Comparison of ENCODE assay signal across 8 mouse cellular contexts in the genomic region with DNA sequence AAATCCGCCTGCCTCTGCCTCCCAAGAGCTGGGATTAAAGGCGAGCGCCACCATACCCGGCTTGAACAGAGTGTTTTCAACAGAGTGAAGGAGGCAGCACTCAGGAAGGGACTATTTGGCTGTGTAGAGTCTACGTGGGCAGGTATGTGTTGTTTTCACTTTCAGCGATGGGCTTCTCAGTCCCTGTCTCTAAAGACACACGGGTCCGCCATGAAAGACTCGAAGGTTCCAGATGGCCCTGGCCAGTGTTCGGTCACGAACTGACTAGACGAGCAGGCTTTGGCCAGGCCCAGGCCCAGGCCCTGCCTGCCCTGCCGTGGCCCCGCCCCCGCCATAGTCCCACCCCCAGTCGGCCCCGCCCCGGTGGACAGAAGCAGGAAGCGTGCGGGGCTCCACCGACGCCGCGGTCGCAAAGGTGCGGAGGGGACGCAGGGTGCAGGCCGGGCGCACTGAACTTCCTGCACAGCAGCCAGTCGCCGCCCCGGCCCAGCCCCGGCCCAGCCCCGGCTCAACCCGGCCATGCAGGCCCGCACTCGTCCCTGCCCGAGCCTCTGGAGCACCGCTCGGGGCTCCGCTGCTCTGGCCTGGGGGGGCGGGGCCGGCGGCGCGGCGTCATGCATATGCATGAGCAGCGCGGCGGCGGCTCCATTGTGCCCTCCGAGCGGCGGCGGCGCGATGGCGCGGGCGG. TPM values are rescaled to one million over a fixed set of nuclear protein-coding genes. Genes with fewer than 3 reads are reported as not detected.
DNase-seq lines count a peak whose midpoint lies in the region; ATAC-seq and TF ChIP-seq lines count a peak whose summit lies in the region.

A gene (plus strand): TSS at position 349 of the 688 bp plus-strand sequence.

- ATAC-seq in heart, embryonic 14.5 days (ENCODE audit: insufficient number of reproducible peaks, insufficient read depth, low FRiP score, low read depth), result peak; percentile 97
- peak; percentile 99 for ATAC-seq in liver, embryonic 14.5 days (ENCODE audit: insufficient read depth)
- ATAC-seq in neural tube, embryonic 11.5 days (ENCODE audit: insufficient read depth, low FRiP score, low TSS enrichment), result peak; percentile 99
- ATAC-seq in stomach, postnatal 0 days (ENCODE audit: low FRiP score, low TSS enrichment), result peak; percentile 98

- no peaks in the 10 kb centered on the region for H3K27me3 ChIP-seq in heart, embryonic 14.5 days (ENCODE audit: control insufficient read depth, insufficient read depth, low read length)
- no peaks in the 10 kb centered on the region for H3K27me3 ChIP-seq in liver, embryonic 14.5 days (ENCODE audit: control insufficient read depth, insufficient read depth, low read length)
- no peaks in the 10 kb centered on the region for H3K27me3 ChIP-seq in neural tube, embryonic 11.5 days (ENCODE audit: control insufficient read depth, insufficient read depth, low read length)
- no peaks in the 10 kb centered on the region for H3K27me3 ChIP-seq in stomach, postnatal 0 days (ENCODE audit: control insufficient read depth, insufficient read depth, low read length)

- peak within 1 kb of the TSS; percentile 80 for H3K4me3 ChIP-seq in brown adipose tissue, adult 24 weeks (ENCODE audit: insufficient read depth, low read depth, low read length)
- peak within 1 kb of the TSS; percentile 76 to 87 for H3K4me3 ChIP-seq in heart, embryonic 14.5 days (ENCODE audit: control insufficient read depth in 1 of 2, insufficient read depth in 1 of 2, low read depth in 1 of 2, low read length in 2 of 2)
- H3K4me3 ChIP-seq in liver, embryonic 14.5 days (ENCODE audit: insufficient read depth in 1 of 2, low read depth in 2 of 2, low read length in 2 of 2), result peak within 1 kb of the TSS; percentile 68 to 82
- H3K4me3 ChIP-seq in neural tube, embryonic 11.5 days (ENCODE audit: low read depth, low read length), result peak within 1 kb of the TSS; percentile 97
- peak within 1 kb of the TSS; percentile 75 for H3K4me3 ChIP-seq in stomach, postnatal 0 days (ENCODE audit: low read depth, low read length)

- peaks cover 7% of the 10 kb centered on the region; the same call in 1 of the 2 replicates for H3K36me3 ChIP-seq in heart, embryonic 14.5 days (ENCODE audit: control insufficient read depth, insufficient read depth, low read length)
- no peaks in the 10 kb centered on the region for H3K36me3 ChIP-seq in liver, embryonic 14.5 days (replicated peaks; ENCODE audit: control insufficient read depth, insufficient read depth, low read depth)
- peaks cover 3% of the 10 kb centered on the region; the same call in 1 of the 2 replicates for H3K36me3 ChIP-seq in neural tube, embryonic 11.5 days (ENCODE audit: control insufficient read depth, insufficient read depth, low read length)
- H3K36me3 ChIP-seq in stomach, postnatal 0 days (ENCODE audit: control insufficient read depth, insufficient read depth, low read length), result no peaks in the 10 kb centered on the region

- no peaks in the 10 kb centered on the region for H3K9me3 ChIP-seq in heart, embryonic 14.5 days (ENCODE audit: control insufficient read depth, low read length)
- H3K9me3 ChIP-seq in liver, embryonic 14.5 days (ENCODE audit: control insufficient read depth, low read length), result no peaks in the 10 kb centered on the region
- no peaks in the 10 kb centered on the region for H3K9me3 ChIP-seq in neural tube, embryonic 11.5 days (ENCODE audit: control insufficient read depth, low read length)
- H3K9me3 ChIP-seq in stomach, postnatal 0 days (ENCODE audit: control insufficient read depth, low read length), result no peaks in the 10 kb centered on the region

- H3K9ac ChIP-seq in heart, embryonic 14.5 days (ENCODE audit: low read length), result peak within 1 kb of the TSS; percentile 93
- H3K9ac ChIP-seq in liver, embryonic 14.5 days (replicated peaks), result peak within 1 kb of the TSS; percentile 73
- peak within 1 kb of the TSS; percentile 97 for H3K9ac ChIP-seq in neural tube, embryonic 11.5 days (ENCODE audit: low read length)
- peak within 1 kb of the TSS; percentile 89 for H3K9ac ChIP-seq in stomach, postnatal 0 days (ENCODE audit: low read length)

- DNase-seq in CD4-positive, CD25-positive, alpha-beta regulatory T cell, adult 2 months (ENCODE audit: low read depth, low spot score), result peak; percentile 97
- DNase-seq in fibroblast of lung, adult 2 months (ENCODE audit: low read depth), result peak; percentile 73
- DNase-seq in kidney, postnatal 25 days, result peak; percentile 97 to 98
- DNase-seq in liver, embryonic 14.5 days (ENCODE audit: low read depth in 3 of 3, low spot score in 3 of 3), result peak; percentile 79 to 83 (median 81)
- peak; percentile 95 for DNase-seq in neural tube, embryonic 11.5 days (ENCODE audit: low spot score)
- DNase-seq in stomach, postnatal 0 days (ENCODE audit: low spot score), result peak; percentile 96

- no peak for TF ChIP-seq EP300 in liver, embryonic 14.5 days (IDR thresholded peaks at IDR 0.05; ENCODE audit: low read depth)
- TF ChIP-seq EP300 in stomach, postnatal 0 days (optimal IDR thresholded peaks at IDR 0.05), result no peak

- 7% methylated on average over 49 of the region's 60 CpGs for WGBS in heart, embryonic 14.5 days
- 4% methylated on average over 47 of the region's 60 CpGs for WGBS in liver, embryonic 14.5 days (ENCODE audit: insufficient replicate concordance)
- WGBS in neural tube, embryonic 11.5 days, result 8% methylated on average over 55 of the region's 60 CpGs
- WGBS in stomach, postnatal 0 days, result 7% methylated on average over 37 of the region's 60 CpGs

- no peak for TF ChIP-seq CTCF in liver, embryonic 14.5 days (IDR thresholded peaks at IDR 0.05; ENCODE audit: low read depth)
- TF ChIP-seq CTCF in stomach, postnatal 0 days (IDR thresholded peaks at IDR 0.05; ENCODE audit: low read depth), result no peak

- peaks cover 11% of the 10 kb centered on the region for H3K4me1 ChIP-seq in brown adipose tissue, adult 24 weeks (ENCODE audit: control insufficient read depth, insufficient read depth, insufficient read length, low read length)
- peaks cover 3 to 11% of the 10 kb centered on the region in 2 experiments; a peak in 3 of 4 replicates for H3K4me1 ChIP-seq in heart, embryonic 14.5 days (ENCODE audit: control insufficient read depth in 2 of 2, insufficient read depth in 2 of 2, low read length in 2 of 2)
- H3K4me1 ChIP-seq in liver, embryonic 14.5 days (replicated peaks; ENCODE audit: control insufficient read depth in 2 of 2, insufficient read depth in 2 of 2, low read length in 1 of 2), result peaks cover 3 to 23% of the 10 kb centered on the region in 2 experiments; a peak in 3 of 4 replicates
- H3K4me1 ChIP-seq in neural tube, embryonic 11.5 days (ENCODE audit: control insufficient read depth, insufficient read depth, low read length), result peaks cover 15% of the 10 kb centered on the region
- no peaks in the 10 kb centered on the region; the same call in 1 of the 2 replicates for H3K4me1 ChIP-seq in stomach, postnatal 0 days (replicated peaks; ENCODE audit: control insufficient read depth, insufficient read depth)

- H3K4me2 ChIP-seq in heart, embryonic 14.5 days (ENCODE audit: low read length), result peak within 1 kb of the TSS; percentile 90
- peak within 1 kb of the TSS; percentile 65 for H3K4me2 ChIP-seq in liver, embryonic 14.5 days (ENCODE audit: low read depth)
- peak within 1 kb of the TSS; percentile 76 for H3K4me2 ChIP-seq in neural tube, embryonic 11.5 days (ENCODE audit: low read depth)
- H3K4me2 ChIP-seq in stomach, postnatal 0 days (replicated peaks; ENCODE audit: low read depth), result peak within 1 kb of the TSS; percentile 93

- peak within 1 kb of the TSS; percentile 99 for H3K27ac ChIP-seq in brown adipose tissue, adult 24 weeks (replicated peaks; ENCODE audit: low read depth, low read length)
- H3K27ac ChIP-seq in heart, embryonic 14.5 days (replicated peaks in 1 of 2; ENCODE audit: control insufficient read depth in 1 of 2, insufficient read depth in 1 of 2, low read depth in 2 of 2, low read length in 2 of 2), result peak within 1 kb of the TSS; percentile 88 to 95
- H3K27ac ChIP-seq in liver, embryonic 14.5 days, result peak within 1 kb of the TSS; percentile 16
- H3K27ac ChIP-seq in neural tube, embryonic 11.5 days (ENCODE audit: low read depth, low read length), result peak within 1 kb of the TSS; percentile 95
- peak within 1 kb of the TSS; percentile 97 for H3K27ac ChIP-seq in stomach, postnatal 0 days (replicated peaks)

RNA-seq across cellular contexts. Expression of the gene that starts here (rescaled TPM):
- polyA plus RNA-seq in brown adipose tissue, adult 24 weeks (2012; ENCODE audit: insufficient read depth, insufficient read length, missing spikeins), result 20.4 and 25.1 TPM in 2 replicates
- polyA plus RNA-seq in heart, embryonic 14.5 days (2014; fragmentation: Nextera tagmentation; extraction: Ambion mirVana), result 8.2 and 9.1 TPM in 2 replicates
- polyA plus RNA-seq in liver, embryonic 14.5 days (2012; rRNA removed), result 7.3 and 9.4 TPM in 2 replicates
- polyA plus RNA-seq in liver, embryonic 14.5 days (2014; fragmentation: Nextera tagmentation; extraction: Ambion mirVana), result 3.9 and 4.1 TPM in 2 replicates
- polyA plus RNA-seq in neural tube, embryonic 11.5 days (2014; fragmentation: Nextera tagmentation; extraction: Ambion mirVana), result 23.4 and 25.4 TPM in 2 replicates
- polyA plus RNA-seq in stomach, postnatal 0 days (2015; fragmentation: Nextera tagmentation; extraction: Ambion mirVana), result 7.1 and 8.7 TPM in 2 replicates

Comparison
In these comparisons a context has a peak if more than half of its experiments do, and no peak if none do; other contexts are left out.
1. Peak in every context shown above with its lines: DNase-seq, ATAC-seq, H3K4me3 ChIP-seq and H3K27ac ChIP-seq.
2. H3K27ac ChIP-seq: peak in every context shown above with its lines; median percentile 99 in brown adipose tissue, adult 24 weeks; 97 in stomach, postnatal 0 days; 95 in neural tube, embryonic 11.5 days; 92 in heart, embryonic 14.5 days; 16 in liver, embryonic 14.5 days.